Mouse (Mus musculus) lung, postnatal 10 days (tissue): Measurements from ENCODE around the gene Ino80.

ENCODE experiments used
- DNase-seq: peaks from one replicate; pipeline ENCODE4 v3.0.0; 2021

Ino80 gene

GRCm38 (mm10) chr2:119350555-119351486 lies 126.7 kb downstream of the Ino80 start, which contains the start of gene Chac1:
Gene Chac1, plus strand, starts transcription at chr2:119351229.
- DNase-seq, result peak; percentile 89

GRCm38 (mm10) chr2:119344537-119345138 lies 132.8 kb downstream of the Ino80 start:
- no peak for DNase-seq

- DNase-seq, result peak; percentile 95
Observed at GRCm38 (mm10) chr2:119337425-119338265, 139.8 kb downstream of the Ino80 start.

- no peak for DNase-seq
Observed at GRCm38 (mm10) chr2:119336470-119336869, 141.0 kb downstream of the Ino80 start.

GRCm38 (mm10) chr2:119336002-119336401 lies 141.5 kb downstream of the Ino80 start:
- no peak for DNase-seq

GRCm38 (mm10) chr2:119335535-119335934 lies 142.0 kb downstream of the Ino80 start:
- DNase-seq, result no peak

GRCm38 (mm10) chr2:119334964-119335525 lies 142.4 kb downstream of the Ino80 start:
- no peak for DNase-seq

GRCm38 (mm10) chr2:119334135-119334534 lies 143.4 kb downstream of the Ino80 start:
- DNase-seq, result no peak

GRCm38 (mm10) chr2:119332177-119332661 lies 145.3 kb downstream of the Ino80 start:
- no peak for DNase-seq

- DNase-seq, result no peak
Observed at GRCm38 (mm10) chr2:119330795-119331194, 146.7 kb downstream of the Ino80 start.

- no peak for DNase-seq
Observed at GRCm38 (mm10) chr2:119329123-119329817, 148.2 kb downstream of the Ino80 start.

GRCm38 (mm10) chr2:119328546-119328945 lies 148.9 kb downstream of the Ino80 start:
- no peak for DNase-seq

- no peak for DNase-seq
Observed at GRCm38 (mm10) chr2:119327942-119328526, 149.5 kb downstream of the Ino80 start.

- DNase-seq, result peak; percentile 82
Observed at GRCm38 (mm10) chr2:119327102-119327480, 150.4 kb downstream of the Ino80 start.

GRCm38 (mm10) chr2:119326161-119327101 lies 151.1 kb downstream of the Ino80 start:
- DNase-seq, result no peak

GRCm38 (mm10) chr2:119325568-119326143 lies 151.8 kb downstream of the Ino80 start, which contains the start of gene Dll4:
Gene Dll4, plus strand, starts transcription at chr2:119325784.
- peak; percentile 90 for DNase-seq

- DNase-seq, result peak; percentile 67
Observed at GRCm38 (mm10) chr2:119324576-119325318, 152.7 kb downstream of the Ino80 start.

- no peak for DNase-seq
Observed at GRCm38 (mm10) chr2:119323866-119324575, 153.5 kb downstream of the Ino80 start.
